Mouse (Mus musculus): ENCODE results near the gene Men1. TPM values are rescaled to one million over a fixed set of nuclear protein-coding genes. Genes with fewer than 3 reads are reported as not detected.
A peak's percentile ranks its signal among the peaks of the same experiment; 100 is the strongest.

Gene Men1
- total and polyA plus RNA-seq, 3 experiments = 13.9 to 19.4 (median 14.0) TPM

GRCm38 (mm10) chr19:6375423-6376254 is 40.9 kb downstream of the Men1 start:
- Histone ChIP-seq H3K4me3 (no peak overlapping the region), H3K79me2 (replicated peaks; ENCODE audit: control insufficient read depth, insufficient read depth, low read length) (peaks cover 3% of the 10 kb centered on the region; the same call in 1 of the 2 replicates), H3K27ac (no peak overlapping the region), H3K9ac (ENCODE audit: low read depth, low read length) (no peak overlapping the region), H3K36me3 (ENCODE audit: control insufficient read depth, insufficient read depth, low read length) (peaks cover 25% of the 10 kb centered on the region), H3K27me3 (ENCODE audit: control insufficient read depth, insufficient read depth, low read length) (no peaks in the 10 kb centered on the region), H3K4me1 (ENCODE audit: control insufficient read depth, insufficient read depth, low read length) (peaks cover 5% of the 10 kb centered on the region; the same call in 1 of the 2 replicates)
- intact Hi-C loops (cut with DNase I) = no loop called here
- no peak for TF ChIP-seq CTCF (IDR thresholded peaks at IDR 0.05)
- DNase-seq = no peak
- WGBS = 94% methylated on average over 41 of the region's 42 CpGs

GRCm38 (mm10) chr19:6376255-6376564 is 41.4 kb downstream of the Men1 start:
- Histone ChIP-seq H3K4me3 (no peak overlapping the region), H3K27ac (no peak overlapping the region; the same call in 1 of the 2 replicates), H3K9ac (ENCODE audit: low read depth, low read length) (no peak overlapping the region), H3K36me3 (ENCODE audit: control insufficient read depth, insufficient read depth, low read length) (peaks cover 22% of the 10 kb centered on the region), H3K4me1 (ENCODE audit: control insufficient read depth, insufficient read depth, low read length) (peaks cover 5% of the 10 kb centered on the region; the same call in 1 of the 2 replicates), H3K27me3 (ENCODE audit: control insufficient read depth, insufficient read depth, low read length) (no peaks in the 10 kb centered on the region), H3K79me2 (replicated peaks; ENCODE audit: control insufficient read depth, insufficient read depth, low read length) (peaks cover 3% of the 10 kb centered on the region; the same call in 1 of the 2 replicates)
- TF ChIP-seq POLR2A (IDR thresholded peaks at IDR 0.05; ENCODE audit: insufficient read depth, low read depth, low read length) (no peak), CTCF (IDR thresholded peaks at IDR 0.05) (peak; percentile 79), EP300 (IDR thresholded peaks at IDR 0.05; ENCODE audit: insufficient read depth, low read depth, low read length) (no peak)
- intact Hi-C loops (cut with DNase I) = no loop called here
- DNase-seq = peak in 1 of 2 experiments; percentile 70
- 60% methylated on average over 14 of the region's 14 CpGs for WGBS

GRCm38 (mm10) chr19:6376643-6377042 is 41.9 kb downstream of the Men1 start:
- peaks cover 5% of the 10 kb centered on the region; the same call in 1 of the 2 replicates for H3K4me1 ChIP-seq (ENCODE audit: control insufficient read depth, insufficient read depth, low read length)
- peaks cover 3% of the 10 kb centered on the region; the same call in 1 of the 2 replicates for H3K79me2 ChIP-seq (replicated peaks; ENCODE audit: control insufficient read depth, insufficient read depth, low read length)
- peaks cover 22% of the 10 kb centered on the region for H3K36me3 ChIP-seq (ENCODE audit: control insufficient read depth, insufficient read depth, low read length)
- intact Hi-C loops (cut with DNase I) = no loop called here
- WGBS = 47% methylated on average over 2 of the region's 2 CpGs
- H3K4me3 ChIP-seq = no peak overlapping the region
- TF ChIP-seq POLR2A (IDR thresholded peaks at IDR 0.05; ENCODE audit: insufficient read depth, low read depth, low read length) (no peak), EP300 (IDR thresholded peaks at IDR 0.05; ENCODE audit: insufficient read depth, low read depth, low read length) (no peak), CTCF (IDR thresholded peaks at IDR 0.05) (no peak)
- no peak overlapping the region for H3K9ac ChIP-seq (ENCODE audit: low read depth, low read length)
- H3K27ac ChIP-seq = peak overlapping the region; percentile 62; the same call in 1 of the 2 replicates
- no peak for DNase-seq
- no peaks in the 10 kb centered on the region for H3K27me3 ChIP-seq (ENCODE audit: control insufficient read depth, insufficient read depth, low read length)

- Histone ChIP-seq H3K27ac (peak overlapping the region; percentile 62), H3K27me3 (ENCODE audit: control insufficient read depth, insufficient read depth, low read length) (no peaks in the 10 kb centered on the region), H3K9ac (ENCODE audit: low read depth, low read length) (no peak overlapping the region), H3K4me1 (ENCODE audit: control insufficient read depth, insufficient read depth, low read length) (peaks cover 7% of the 10 kb centered on the region; the same call in 1 of the 2 replicates), H3K36me3 (ENCODE audit: control insufficient read depth, insufficient read depth, low read length) (peaks cover 19% of the 10 kb centered on the region), H3K79me2 (replicated peaks; ENCODE audit: control insufficient read depth, insufficient read depth, low read length) (peaks cover 3% of the 10 kb centered on the region; the same call in 1 of the 2 replicates), H3K4me3 (no peak overlapping the region)
- intact Hi-C loops (cut with DNase I) = no loop called here
- WGBS = 71% methylated on average over 11 of the region's 11 CpGs
- no peak for TF ChIP-seq CTCF (IDR thresholded peaks at IDR 0.05)
- no peak for TF ChIP-seq POLR2A (IDR thresholded peaks at IDR 0.05; ENCODE audit: insufficient read depth, low read depth, low read length)
- TF ChIP-seq EP300 (IDR thresholded peaks at IDR 0.05; ENCODE audit: insufficient read depth, low read depth, low read length) = no peak
- no peak for DNase-seq
Measured at GRCm38 (mm10) chr19:6377327-6378040, 42.7 kb downstream of the Men1 start.

GRCm38 (mm10) chr19:6380411-6381166 is 45.8 kb downstream of the Men1 start:
- Histone ChIP-seq H3K9ac (ENCODE audit: low read depth, low read length) (no peak overlapping the region), H3K79me2 (replicated peaks; ENCODE audit: control insufficient read depth, insufficient read depth, low read length) (no peaks in the 10 kb centered on the region), H3K27me3 (ENCODE audit: control insufficient read depth, insufficient read depth, low read length) (no peaks in the 10 kb centered on the region), H3K36me3 (ENCODE audit: control insufficient read depth, insufficient read depth, low read length) (peaks cover 11% of the 10 kb centered on the region), H3K4me1 (ENCODE audit: control insufficient read depth, insufficient read depth, low read length) (peaks cover 15% of the 10 kb centered on the region), H3K4me3 (no peak overlapping the region), H3K27ac (no peak overlapping the region)
- no peak for TF ChIP-seq EP300 (IDR thresholded peaks at IDR 0.05; ENCODE audit: insufficient read depth, low read depth, low read length)
- TF ChIP-seq POLR2A (IDR thresholded peaks at IDR 0.05; ENCODE audit: insufficient read depth, low read depth, low read length) = no peak
- TF ChIP-seq CTCF (IDR thresholded peaks at IDR 0.05) = no peak
- WGBS = 91% methylated on average over 9 of the region's 9 CpGs
- intact Hi-C loops (cut with DNase I) = no loop called here
- no peak for DNase-seq

Measured in heart, adult 2 months (tissue).